Mouse (Mus musculus) MEL (cell line): ENCODE data around the gene H2-M2. TPM values are rescaled to one million over a fixed set of nuclear protein-coding genes. Genes with fewer than 3 reads are reported as not detected.

Experiments
- DNase-seq: peaks from one replicate; pipeline ENCODE4 v3.0.0; 2011; ENCODE audit warnings: low read depth, low spot score
- H3K27ac ChIP-seq: 2 replicates; pipeline ENCODE4 v1.5.1; 2012; ENCODE audit warnings: low read depth, mild to moderate bottlenecking, control low read depth, low read length, moderate library complexity; ENCODE audit not compliant: control insufficient read depth
- H3K27me3 ChIP-seq, 2 experiments: fragments of 150-350 bp in 1 of 2; sonication (generic) in 1 of 2; 2 replicates each; pipeline ENCODE4 v1.6.1; 2012; ENCODE audit warnings: low read length in 2 of 2, mild to moderate bottlenecking in 2 of 2, improper control_type of control experiment in 1 of 2, moderate library complexity in 1 of 2; ENCODE audit not compliant: insufficient read depth in 2 of 2, control insufficient read depth in 1 of 2
- H3K36me3 ChIP-seq, 2 experiments: 2 replicates each; pipeline ENCODE4 v1.6.1; 2012 to 2014; ENCODE audit warnings: low read length in 2 of 2, improper control_type of control experiment in 1 of 2, inconsistent platforms in 1 of 2, mild to moderate bottlenecking in 1 of 2; ENCODE audit not compliant: insufficient read depth in 2 of 2, control insufficient read depth in 1 of 2
- H3K4me1 ChIP-seq, 2 experiments: fragments of 150-350 bp in 1 of 2; sonication (generic) in 1 of 2; 2 replicates each; pipeline ENCODE4 v1.6.1; 2012; ENCODE audit warnings: low read length in 2 of 2, improper control_type of control experiment in 1 of 2, mild to moderate bottlenecking in 1 of 2; ENCODE audit not compliant: insufficient read depth in 2 of 2, control insufficient read depth in 1 of 2
- H3K4me3 ChIP-seq, 2 experiments: fragments of 150-350 bp in 1 of 2; sonication (generic) in 1 of 2; 2 replicates each; pipeline ENCODE4 v1.5.1; 2012; ENCODE audit warnings: low read depth in 2 of 2, low read length in 2 of 2, mild to moderate bottlenecking in 2 of 2, moderate library complexity in 2 of 2, control low read depth in 1 of 2, improper control_type of control experiment in 1 of 2; ENCODE audit not compliant: control insufficient read depth in 1 of 2, insufficient read depth in 1 of 2
- H3K79me2 ChIP-seq: 2 replicates; pipeline ENCODE4 v1.6.1; 2012; ENCODE audit warnings: mild to moderate bottlenecking, low read length, moderate library complexity; ENCODE audit not compliant: control insufficient read depth, poor library complexity, insufficient read depth
- H3K9ac ChIP-seq: 2 replicates; pipeline ENCODE4 v1.6.1; 2012; ENCODE audit warnings: low read depth, mild to moderate bottlenecking, control low read depth, low read length, moderate library complexity; ENCODE audit not compliant: control insufficient read depth, poor library complexity, severe bottlenecking
- H3K9me3 ChIP-seq: fragments of 150-350 bp; sonication (generic); replicated peaks from 2 replicates; pipeline ENCODE4 v1.6.1; 2012; ENCODE audit warnings: mild to moderate bottlenecking, low read length, improper control_type of control experiment, moderate library complexity; ENCODE audit not compliant: insufficient read depth
- CHD1 ChIP-seq: IDR thresholded peaks from 2 replicates; pipeline ENCODE4 v1.6.1; 2012; ENCODE audit warnings: low read depth, mild to moderate bottlenecking, inconsistent platforms, low read length, improper control_type of control experiment
- CHD2 ChIP-seq: IDR thresholded peaks from 2 replicates; pipeline ENCODE4 v1.6.1; 2011; ENCODE audit warnings: low read length, improper control_type of control experiment
- CTCF ChIP-seq, 3 experiments: IDR thresholded peaks in 2 of 3; conservative IDR thresholded peaks in 1 of 3; 2 replicates each; pipeline ENCODE4 v1.5.1; 2011 to 2012; ENCODE audit warnings: low read length in 3 of 3, low read depth in 2 of 3, mild to moderate bottlenecking in 2 of 3, improper control_type of control experiment in 1 of 3, inconsistent platforms in 1 of 3, mixed read lengths in 1 of 3, moderate library complexity in 1 of 3; ENCODE audit not compliant: control insufficient read depth in 1 of 3, insufficient read depth in 1 of 3, poor library complexity in 1 of 3, severe bottlenecking in 1 of 3
- E2F4 ChIP-seq: IDR thresholded peaks from 2 replicates; pipeline ENCODE4 v1.6.1; 2011; ENCODE audit warnings: low read depth, low read length, improper control_type of control experiment, borderline replicate concordance
- ELF1 ChIP-seq: IDR thresholded peaks from 2 replicates; pipeline ENCODE4 v1.6.1; 2014; ENCODE audit warnings: low read depth, mild to moderate bottlenecking, inconsistent platforms, low read length, improper control_type of control experiment, moderate library complexity
- EP300 ChIP-seq, 2 experiments: IDR thresholded peaks; 2 replicates each; pipeline ENCODE4 v1.6.1; 2011; ENCODE audit warnings: improper control_type of control experiment in 2 of 2, low read length in 2 of 2, low read depth in 1 of 2, mild to moderate bottlenecking in 1 of 2
- ETS1 ChIP-seq: IDR thresholded peaks from 2 replicates; pipeline ENCODE4 v1.6.1; 2012; ENCODE audit warnings: low read depth, mild to moderate bottlenecking, inconsistent platforms, low read length, improper control_type of control experiment, moderate library complexity
- GABPA ChIP-seq: IDR thresholded peaks from 2 replicates; pipeline ENCODE4 v1.6.1; 2012; ENCODE audit warnings: low read depth, mild to moderate bottlenecking, inconsistent platforms, low read length, improper control_type of control experiment, moderate library complexity
- GATA1 ChIP-seq: IDR thresholded peaks from 2 replicates; pipeline ENCODE4 v1.6.1; 2011; ENCODE audit warnings: low read depth, low read length, improper control_type of control experiment
- HCFC1 ChIP-seq: IDR thresholded peaks from 2 replicates; pipeline ENCODE4 v1.6.1; 2012; ENCODE audit warnings: low read depth, mild to moderate bottlenecking, inconsistent platforms, low read length, improper control_type of control experiment, moderate library complexity
- JUND ChIP-seq: IDR thresholded peaks from 2 replicates; pipeline ENCODE4 v1.6.1; 2011; ENCODE audit warnings: low read depth, mild to moderate bottlenecking, improper control_type of control experiment, low read length
- KAT2A ChIP-seq: conservative IDR thresholded peaks from 2 replicates; pipeline ENCODE4 v1.6.1; 2012; ENCODE audit warnings: low read depth, low read length, improper control_type of control experiment, inconsistent platforms
- MAFK ChIP-seq: IDR thresholded peaks from 2 replicates; pipeline ENCODE4 v1.6.1; 2011; ENCODE audit warnings: low read depth, mild to moderate bottlenecking, low read length, improper control_type of control experiment, borderline replicate concordance
- MAZ ChIP-seq: IDR thresholded peaks from 2 replicates; pipeline ENCODE4 v1.6.1; 2012; ENCODE audit warnings: low read depth, mild to moderate bottlenecking, inconsistent platforms, low read length, improper control_type of control experiment
- MEF2A ChIP-seq: IDR thresholded peaks from 2 replicates; pipeline ENCODE4 v1.6.1; 2014; ENCODE audit warnings: low read depth, mild to moderate bottlenecking, inconsistent platforms, low read length, improper control_type of control experiment; ENCODE audit not compliant: poor library complexity, insufficient replicate concordance, severe bottlenecking; ENCODE audit errors: extremely low read depth
- MXI1 ChIP-seq: IDR thresholded peaks from 2 replicates; pipeline ENCODE4 v1.6.1; 2011; ENCODE audit warnings: mild to moderate bottlenecking, low read depth, low read length, improper control_type of control experiment
- NELFE ChIP-seq: IDR thresholded peaks from 2 replicates; pipeline ENCODE4 v1.6.1; 2011; ENCODE audit warnings: low read depth, low read length, improper control_type of control experiment
- NRF1 ChIP-seq: IDR thresholded peaks from 2 replicates; pipeline ENCODE4 v1.6.1; 2014; ENCODE audit warnings: low read depth, mild to moderate bottlenecking, inconsistent platforms, low read length, improper control_type of control experiment, moderate library complexity; ENCODE audit not compliant: poor library complexity, insufficient read depth, severe bottlenecking
- POLR2A ChIP-seq, 2 experiments: IDR thresholded peaks; 2 replicates each; pipeline ENCODE4 v1.6.1; 2011 to 2012; ENCODE audit warnings: low read length in 2 of 2, mild to moderate bottlenecking in 2 of 2, control low read depth in 1 of 2, improper control_type of control experiment in 1 of 2, low read depth in 1 of 2, moderate library complexity in 1 of 2; ENCODE audit not compliant: control insufficient read depth in 1 of 2, insufficient read depth in 1 of 2, poor library complexity in 1 of 2
- POLR2AphosphoS2 ChIP-seq: IDR thresholded peaks from 2 replicates; pipeline ENCODE4 v1.6.1; 2011; ENCODE audit warnings: low read length, improper control_type of control experiment
- RAD21 ChIP-seq: IDR thresholded peaks from 2 replicates; pipeline ENCODE4 v1.6.1; 2011; ENCODE audit warnings: mild to moderate bottlenecking, low read depth, low read length, improper control_type of control experiment
- SIN3A ChIP-seq: IDR thresholded peaks from 2 replicates; pipeline ENCODE4 v1.6.1; 2012; ENCODE audit warnings: low read length, improper control_type of control experiment, inconsistent platforms
- SMC3 ChIP-seq: IDR thresholded peaks from 2 replicates; pipeline ENCODE4 v1.6.1; 2011; ENCODE audit warnings: low read depth, low read length, improper control_type of control experiment
- TCF12 ChIP-seq: IDR thresholded peaks from 2 replicates; pipeline ENCODE4 v1.6.1; 2014; ENCODE audit warnings: low read depth, mild to moderate bottlenecking, inconsistent platforms, low read length, improper control_type of control experiment, moderate library complexity
- UBTF ChIP-seq: IDR thresholded peaks from 2 replicates; pipeline ENCODE4 v1.6.1; 2012; ENCODE audit warnings: low read depth, mild to moderate bottlenecking, inconsistent platforms, low read length, improper control_type of control experiment, moderate library complexity, borderline replicate concordance; ENCODE audit not compliant: insufficient read depth
- USF1 ChIP-seq: IDR thresholded peaks from 2 replicates; pipeline ENCODE4 v1.6.1; 2014; ENCODE audit warnings: low read depth, mild to moderate bottlenecking, inconsistent platforms, low read length, improper control_type of control experiment, moderate library complexity
- USF2 ChIP-seq, 2 experiments: IDR thresholded peaks; 2 replicates each; pipeline ENCODE4 v1.6.1; 2011 to 2012; ENCODE audit warnings: improper control_type of control experiment in 2 of 2, low read length in 2 of 2, borderline replicate concordance in 1 of 2, inconsistent platforms in 1 of 2, low read depth in 1 of 2, mild to moderate bottlenecking in 1 of 2; ENCODE audit not compliant: insufficient read depth in 1 of 2
- ZKSCAN1 ChIP-seq: IDR thresholded peaks from 2 replicates; pipeline ENCODE4 v1.6.1; 2012; ENCODE audit warnings: low read depth, mild to moderate bottlenecking, inconsistent platforms, low read length, improper control_type of control experiment, moderate library complexity
- ZMIZ1 ChIP-seq: IDR thresholded peaks from 2 replicates; pipeline ENCODE4 v1.6.1; 2012; ENCODE audit warnings: low read depth, mild to moderate bottlenecking, inconsistent platforms, low read length, improper control_type of control experiment, moderate library complexity
- polyA plus RNA-seq, 2 experiments: library from polyadenylated mRNA; stranded (reverse) in 1 of 2; unstranded in 1 of 2; fragments of >175 nt in 1 of 2; fragments of >200 nt in 1 of 2; gene quantifications; 2 replicates each; pipeline versions ENCODE4 v1.2.1 to v1.2.4; 2012; ENCODE audit warnings: low replicate concordance in 2 of 2, low read depth in 1 of 2; ENCODE audit not compliant: insufficient read length in 2 of 2, insufficient read depth in 1 of 2, missing spikeins in 1 of 2
- total RNA-seq: library from RNA; depleted of rRNA; stranded (reverse); fragments of 300-350 nt; gene quantifications from 2 replicates; pipeline ENCODE4 v1.2.3, GENCODE M21; 2012

H2-M2 gene
- total and polyA plus RNA-seq, 3 experiments, result 0.88 TPM; not detected in 2

DNA sequence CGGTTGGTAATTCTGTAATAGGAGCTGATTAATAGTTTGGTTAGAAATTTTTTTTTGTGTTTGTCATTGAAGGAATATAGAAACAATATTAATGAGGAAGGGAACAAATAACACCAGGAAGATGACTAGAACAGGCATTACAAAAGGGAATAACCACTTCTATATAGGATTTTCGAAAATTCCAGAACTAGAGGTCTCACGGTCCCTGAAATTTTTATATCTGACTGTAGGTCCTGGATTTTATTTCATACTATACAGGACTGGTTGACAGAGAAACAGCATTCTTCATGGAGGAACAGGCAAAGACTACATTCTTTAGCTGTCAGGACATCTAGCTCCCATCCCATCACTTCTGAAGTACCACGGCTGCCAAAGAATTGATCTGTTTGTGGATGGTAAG is 24.4 kb upstream of the H2-M2 start, which contains the start of gene Olfr111:
TSS of gene Olfr111 (plus strand) at position 301 of the 400 bp plus-strand sequence.
- H3K9ac ChIP-seq, result no peak within 1 kb of the TSS
- no peaks in the 10 kb centered on the region for H3K79me2 ChIP-seq
- H3K4me3 ChIP-seq, result no peak within 1 kb of the TSS
- no peaks in the 10 kb centered on the region for H3K4me1 ChIP-seq
- H3K27me3 ChIP-seq, result no peaks in the 10 kb centered on the region
- H3K9me3 ChIP-seq, result no peaks in the 10 kb centered on the region
- DNase-seq, result no peak
- no peaks in the 10 kb centered on the region for H3K36me3 ChIP-seq
- TF ChIP-seq NELFE (no peak), EP300 (IDR thresholded peaks at IDR 0.05; ENCODE audit: low read depth in 1 of 2, low read length in 2 of 2) (no peak), GABPA (no peak), MAFK (no peak), ZMIZ1 (no peak), GATA1 (no peak), POLR2A (IDR thresholded peaks at IDR 0.05; ENCODE audit: control insufficient read depth in 1 of 2, insufficient read depth in 1 of 2, low read depth in 1 of 2, low read length in 2 of 2, poor library complexity in 1 of 2) (no peak), CHD2 (no peak), NRF1 (no peak), SIN3A (no peak), SMC3 (no peak), UBTF (no peak), ZKSCAN1 (no peak), E2F4 (no peak), KAT2A (no peak), USF2 (IDR thresholded peaks at IDR 0.05; ENCODE audit: borderline replicate concordance in 1 of 2, insufficient read depth in 1 of 2, low read depth in 1 of 2, low read length in 2 of 2) (no peak), RAD21 (no peak), POLR2AphosphoS2 (no peak), USF1 (no peak)
- TF ChIP-seq, all 39 proteins: peak for 0
- no peak within 1 kb of the TSS for H3K27ac ChIP-seq

DNA sequence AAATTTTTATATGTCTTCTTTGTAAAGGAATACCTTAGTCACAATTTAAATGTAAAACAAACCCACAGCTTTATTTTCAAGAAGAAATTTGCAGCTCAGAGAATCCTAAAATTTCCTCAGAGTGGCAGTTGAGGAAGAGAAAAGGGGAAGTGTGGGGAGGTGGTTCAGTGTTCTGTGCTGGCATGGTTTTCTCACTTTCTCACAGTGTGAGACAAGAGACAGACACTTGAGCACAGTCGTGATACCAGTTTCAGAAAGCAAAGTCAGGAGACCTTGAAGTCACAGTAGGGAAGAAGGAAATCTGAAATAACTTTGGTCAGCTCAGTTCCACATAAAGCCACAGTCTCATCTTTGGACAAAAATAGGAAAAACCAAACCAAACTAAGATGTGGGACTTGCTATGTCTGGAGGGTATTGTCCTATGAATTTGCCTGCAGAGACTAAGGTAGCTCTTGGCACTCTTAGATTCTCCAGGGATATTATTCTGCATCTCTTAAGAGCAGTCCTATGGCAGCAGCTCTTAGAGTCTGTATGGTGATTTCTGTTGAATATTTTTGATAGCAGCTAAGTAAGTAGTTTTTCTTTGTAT is 8.7 kb upstream of the H2-M2 start, which contains the start of gene Olfr110:
TSS of gene Olfr110 (plus strand) at position 539 of the 589 bp plus-strand sequence.
- Histone ChIP-seq H3K9ac (no peak within 1 kb of the TSS), H3K36me3 (no peaks in the 10 kb centered on the region), H3K79me2 (no peaks in the 10 kb centered on the region), H3K27me3 (no peaks in the 10 kb centered on the region), H3K9me3 (no peaks in the 10 kb centered on the region)
- no peak for TF ChIP-seq TCF12
- TF ChIP-seq MEF2A, result no peak
- no peak for TF ChIP-seq GATA1
- no peak for TF ChIP-seq ZMIZ1
- no peak for TF ChIP-seq POLR2A (IDR thresholded peaks at IDR 0.05; ENCODE audit: control insufficient read depth in 1 of 2, insufficient read depth in 1 of 2, low read depth in 1 of 2, low read length in 2 of 2, poor library complexity in 1 of 2)
- no peak for TF ChIP-seq ETS1
- TF ChIP-seq CHD2, result no peak
- TF ChIP-seq CHD1, result no peak
- TF ChIP-seq USF1, result no peak
- TF ChIP-seq MXI1, result no peak
- no peak for TF ChIP-seq ELF1
- no peak for TF ChIP-seq JUND
- no peak for TF ChIP-seq CTCF (IDR thresholded peaks at IDR 0.05 in 2 of 3, conservative IDR thresholded peaks at IDR 0.05 in 1 of 3; ENCODE audit: control insufficient read depth in 1 of 3, insufficient read depth in 1 of 3, low read depth in 2 of 3, low read length in 3 of 3, poor library complexity in 1 of 3, severe bottlenecking in 1 of 3)
- TF ChIP-seq MAZ, result no peak
- no peak for TF ChIP-seq ZKSCAN1
- TF ChIP-seq MAFK, result no peak
- TF ChIP-seq HCFC1, result no peak
- no peak for TF ChIP-seq RAD21
- TF ChIP-seq, all 39 proteins: peak for 0
- Histone ChIP-seq H3K4me1 (no peaks in the 10 kb centered on the region), H3K4me3 (no peak within 1 kb of the TSS), H3K27ac (no peak within 1 kb of the TSS)
- DNase-seq, result peak; percentile 5
